Mouse (Mus musculus) fibroblast of lung, adult 2 months (primary cell): ENCODE results near the gene Gm525.
"Not testable (repeated sequence)": the region's sequence is repeated elsewhere in the genome, so short reads cannot be mapped to it uniquely, and the experiment has no call there.

Source experiments
- DNase-seq: peaks from one replicate; pipeline ENCODE4 v3.0.0-alpha.2; 2011; ENCODE audit warnings: low read depth

Gene Gm525

DNA sequence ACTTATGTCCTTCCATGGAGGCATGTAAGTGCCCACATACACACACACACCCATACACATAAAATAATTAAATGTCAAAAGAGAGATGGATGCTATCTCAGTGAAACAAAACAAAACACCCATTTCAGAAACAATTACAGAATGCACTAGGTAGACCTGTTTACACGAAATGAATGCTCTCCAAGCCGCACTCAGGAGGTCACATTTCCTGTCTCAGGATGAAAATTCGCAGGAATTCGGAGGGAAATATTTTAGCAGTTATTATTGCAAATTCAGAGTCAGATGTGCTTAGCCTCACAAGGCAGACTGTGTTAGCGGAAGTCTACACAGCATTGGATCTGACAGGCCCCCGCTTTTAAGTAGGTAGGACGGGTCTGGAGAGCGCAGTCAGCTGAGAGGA is at the start of gene Gm525:
Gene Gm525, plus strand, starts transcription at position 301 of the 400 bp plus-strand sequence.
- DNase-seq, result no peak

DNA sequence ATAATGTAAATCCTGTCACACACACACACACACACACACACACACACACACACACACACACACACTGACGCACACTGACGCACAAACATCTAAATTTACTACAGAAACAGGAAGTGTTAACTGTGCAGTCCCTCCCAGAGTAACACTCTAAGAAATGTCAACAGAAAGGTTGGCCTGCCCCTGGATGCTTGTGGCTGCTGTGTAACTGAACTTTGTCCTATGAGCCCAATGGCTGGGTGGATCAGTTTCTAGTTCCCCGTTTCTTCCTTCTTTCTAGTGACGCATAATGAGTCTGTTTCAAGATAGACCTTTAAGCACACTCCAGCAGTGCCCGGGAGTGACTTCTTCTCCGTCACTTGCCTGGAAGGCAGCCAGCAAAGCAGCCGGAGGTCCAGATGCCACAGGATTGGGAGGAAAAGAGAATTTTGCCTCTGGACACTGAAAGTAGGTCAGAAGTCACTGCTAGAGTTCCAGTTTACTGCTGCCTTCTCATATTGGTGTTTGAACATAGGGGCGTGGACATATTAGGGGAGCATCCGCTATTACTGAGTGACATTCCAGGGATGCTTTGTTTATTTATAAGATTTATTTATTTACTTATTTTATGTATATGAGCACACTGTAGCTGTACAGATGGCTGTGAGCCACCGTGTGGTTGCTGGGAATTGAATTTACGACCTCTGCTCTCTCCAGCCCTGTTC is 49.3 kb upstream of the Gm525 start:
- DNase-seq, result peak; percentile 45

DNA sequence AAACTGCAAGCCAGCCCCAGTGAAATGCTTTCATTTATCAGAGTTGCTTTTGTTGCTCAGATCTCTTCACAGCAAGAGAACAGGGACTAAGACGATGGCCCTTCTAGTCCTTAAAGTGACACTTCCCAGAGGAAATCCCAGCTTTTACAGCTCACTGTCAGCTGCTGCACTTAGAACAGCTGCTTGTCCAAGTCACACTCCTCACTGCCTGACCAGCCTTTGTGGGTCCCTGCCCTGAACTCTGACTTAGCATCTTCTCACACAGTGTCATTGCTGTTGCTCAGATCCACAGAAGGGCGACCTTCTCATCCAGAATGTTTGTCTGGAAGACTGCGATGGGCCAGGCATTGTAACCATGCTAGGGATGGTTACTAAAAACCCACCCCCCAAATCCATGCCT is 48.0 kb upstream of the Gm525 start:
- no peak for DNase-seq

DNA sequence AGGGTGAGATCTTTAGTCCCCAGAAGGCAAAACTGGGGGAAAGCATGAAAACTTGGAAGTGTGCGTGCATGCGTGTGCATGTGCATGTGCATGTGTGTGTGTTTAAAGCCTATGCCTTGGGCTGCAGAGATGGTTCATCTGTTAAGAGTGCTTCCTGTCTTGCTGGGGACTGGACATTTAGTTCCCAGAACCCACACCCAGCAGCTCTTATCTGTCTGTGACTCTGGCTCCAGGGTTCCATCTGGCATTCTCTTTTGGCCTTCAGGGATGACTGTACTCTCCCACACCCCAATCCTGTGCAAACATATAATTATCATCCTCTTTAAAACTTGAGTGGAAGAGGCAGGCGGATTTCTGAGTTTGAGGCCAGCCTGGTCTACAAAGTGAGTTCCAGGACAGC is 47.5 kb upstream of the Gm525 start:
- no peak for DNase-seq

DNA sequence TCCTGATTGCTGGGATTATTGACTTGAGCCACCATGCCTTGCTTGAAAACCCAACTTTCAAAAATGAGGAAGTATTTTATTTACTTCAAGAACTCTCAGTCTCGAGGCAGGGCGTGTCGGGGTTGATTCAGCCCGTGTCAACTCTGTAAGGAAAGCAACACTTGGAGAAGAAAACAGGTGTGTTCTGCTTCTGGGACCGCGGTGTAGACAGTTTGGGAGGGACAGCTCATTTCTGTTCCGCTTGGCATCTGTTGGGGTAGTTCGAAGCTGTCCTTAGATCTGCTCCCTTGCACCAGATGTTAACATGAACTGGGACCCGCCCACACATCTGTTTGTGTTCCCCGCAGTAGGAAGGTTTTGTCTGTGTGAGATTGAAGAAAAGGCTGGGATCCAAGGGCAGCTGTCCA is 45.7 kb upstream of the Gm525 start:
- DNase-seq, result no peak

DNA sequence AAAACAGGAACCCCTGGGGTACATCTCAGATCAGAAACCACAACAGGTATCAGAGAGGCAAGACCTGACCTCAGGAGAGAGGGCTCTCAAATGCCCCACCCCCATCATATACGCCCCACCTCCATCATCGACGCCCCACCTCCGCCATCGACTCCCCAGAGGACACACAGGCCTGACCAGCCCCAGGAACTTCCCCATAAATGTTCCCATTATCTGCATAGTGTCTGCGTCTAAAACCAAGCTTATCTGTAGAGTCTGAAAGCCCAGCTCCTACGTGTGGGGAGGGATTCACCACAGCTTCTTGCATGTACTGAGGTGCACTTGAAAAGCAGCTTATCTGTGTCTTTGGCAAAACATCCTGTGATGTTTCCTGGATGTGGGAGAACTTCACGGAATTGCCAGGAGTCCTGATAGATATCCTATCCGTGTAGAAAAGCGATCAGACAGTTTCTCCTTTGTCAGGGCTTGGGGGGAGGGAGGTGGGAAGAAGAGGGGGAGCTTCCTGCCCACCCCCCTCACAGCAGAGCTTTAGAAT is 44.7 kb upstream of the Gm525 start:
- DNase-seq, result no peak

DNA sequence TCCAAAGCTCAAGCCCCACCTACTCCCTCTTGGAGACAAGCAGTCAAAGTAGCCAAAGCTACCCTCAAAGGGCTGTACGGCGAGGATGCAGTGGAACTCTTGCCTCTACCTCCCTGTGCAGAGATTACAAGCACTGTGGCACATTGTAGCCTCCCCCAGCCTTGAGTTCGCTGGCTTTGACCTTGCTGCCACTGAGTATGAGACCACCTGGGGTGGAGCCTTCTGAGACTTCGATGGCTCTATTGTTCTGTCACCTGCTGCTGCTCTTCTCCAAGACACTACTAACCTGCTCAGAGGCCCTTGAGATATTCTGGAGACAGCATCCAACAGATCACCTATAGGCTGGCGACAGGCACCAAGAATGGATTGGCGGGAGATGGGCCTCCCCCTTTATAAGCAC is 43.1 kb upstream of the Gm525 start:
- no peak for DNase-seq

DNA sequence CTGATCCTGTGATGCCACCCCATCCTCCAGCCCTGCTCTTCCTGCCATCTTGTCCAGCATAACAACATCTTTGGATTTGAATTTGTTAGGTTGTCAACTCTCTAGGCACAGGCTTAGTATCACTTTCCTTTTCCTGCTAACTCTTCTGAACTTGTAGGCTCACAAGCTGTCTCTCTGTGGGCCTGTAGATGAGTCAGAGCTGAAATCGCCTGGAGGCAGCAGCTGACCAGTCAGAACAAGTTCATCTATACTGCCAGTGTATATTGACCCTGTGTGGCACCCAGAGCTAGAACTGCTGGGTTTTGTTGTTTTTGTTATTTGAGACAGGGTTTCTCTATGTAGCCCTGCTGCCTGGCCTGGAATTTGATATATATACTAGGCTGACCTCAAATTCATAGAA is 42.5 kb upstream of the Gm525 start:
- no peak for DNase-seq

DNA sequence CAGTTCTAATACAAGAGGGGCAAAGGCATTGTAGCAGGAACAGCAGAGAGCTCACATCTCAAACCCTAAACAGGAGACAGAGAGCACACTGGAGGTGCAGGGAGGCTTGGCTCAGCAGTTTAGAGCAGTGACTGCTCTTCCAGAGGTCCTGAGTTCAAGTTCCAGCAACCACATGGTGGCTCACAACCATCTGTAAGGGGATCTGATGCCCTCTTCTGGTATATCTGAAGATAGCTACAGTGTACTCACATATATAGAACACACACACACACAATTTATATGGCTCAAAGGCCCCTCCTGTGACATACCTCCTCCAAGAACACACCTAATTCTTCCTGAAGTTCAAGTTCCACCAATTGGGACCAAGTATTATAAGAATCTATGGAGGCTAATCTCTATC is 39.0 kb upstream of the Gm525 start:
- no peak for DNase-seq

DNA sequence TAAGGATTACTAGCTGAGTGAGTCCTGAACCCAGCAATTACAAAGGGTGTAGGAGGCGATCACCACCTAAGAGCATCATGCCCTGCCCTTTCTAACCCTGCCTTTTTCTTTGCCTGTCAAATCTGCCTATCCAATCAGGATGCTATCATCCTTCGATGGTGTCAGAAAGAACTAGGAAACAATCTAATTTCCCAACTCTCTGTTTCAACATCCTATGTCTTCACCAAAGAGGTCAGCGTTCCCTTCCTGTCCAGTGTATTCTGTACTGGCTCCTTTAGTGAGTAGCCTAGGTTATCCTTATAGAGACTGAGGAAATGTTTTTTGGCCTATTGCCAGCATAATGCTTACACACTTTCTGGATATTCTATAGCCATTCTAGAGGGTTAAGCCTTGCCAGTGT is 38.1 kb upstream of the Gm525 start:
- no peak for DNase-seq

DNA sequence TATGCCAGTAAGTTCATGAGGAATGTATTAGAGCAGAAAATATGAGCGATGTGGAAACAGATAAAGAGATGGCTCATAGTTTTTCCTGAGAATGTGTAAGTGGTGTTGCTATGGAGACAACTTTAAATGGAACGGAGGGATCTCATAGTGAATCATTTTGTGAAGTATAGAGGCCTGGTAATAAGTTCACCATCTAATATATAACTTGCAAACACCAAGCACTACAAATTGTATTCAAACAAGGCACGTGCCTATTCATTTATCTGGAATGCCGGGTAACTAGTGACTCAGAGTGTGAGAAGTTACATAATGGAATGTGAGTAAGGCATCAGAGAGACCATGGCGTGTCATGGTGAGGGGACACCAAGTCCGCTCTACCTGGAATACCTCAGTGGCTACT is 35.1 kb upstream of the Gm525 start:
- no peak for DNase-seq

DNA sequence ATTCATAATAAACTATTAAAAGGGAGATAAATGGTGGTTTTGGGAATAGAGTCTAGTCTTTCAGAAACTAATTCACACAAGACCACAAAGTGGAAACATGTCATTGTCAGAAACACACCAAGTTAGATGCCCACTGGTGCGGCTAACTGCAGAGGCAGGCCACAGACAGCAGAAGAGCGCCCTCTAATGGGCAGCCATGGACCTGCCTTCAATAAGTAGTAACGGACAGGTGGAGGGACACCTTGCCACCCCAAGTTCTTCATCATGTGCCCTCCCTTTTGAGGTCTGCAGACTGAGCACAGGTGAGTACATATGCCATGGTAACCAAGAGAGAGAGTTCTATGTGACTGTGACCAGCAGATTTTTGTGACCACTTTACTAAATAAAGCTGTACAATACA is 34.3 kb upstream of the Gm525 start:
- no peak for DNase-seq

DNA sequence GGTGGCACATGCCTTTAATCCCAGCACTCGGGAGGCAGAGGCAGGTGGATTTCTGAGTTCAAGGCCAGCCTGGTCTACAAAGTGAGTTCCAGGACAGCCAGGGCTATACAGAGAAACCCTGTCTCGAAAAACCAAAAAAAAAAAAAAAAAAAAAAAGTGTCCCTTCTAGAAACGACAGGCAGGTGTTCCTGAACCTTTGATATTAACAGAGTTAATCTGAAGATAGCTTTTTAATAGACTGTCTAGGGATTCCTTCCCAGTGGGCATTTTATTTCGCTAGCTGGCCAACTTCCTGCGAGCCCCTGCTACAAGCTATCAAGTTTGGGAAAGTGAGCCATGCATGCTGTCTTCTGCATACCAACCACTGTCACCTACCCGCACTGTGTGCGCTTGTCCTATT is 32.6 kb upstream of the Gm525 start:
- not testable (repeated sequence) for DNase-seq

DNA sequence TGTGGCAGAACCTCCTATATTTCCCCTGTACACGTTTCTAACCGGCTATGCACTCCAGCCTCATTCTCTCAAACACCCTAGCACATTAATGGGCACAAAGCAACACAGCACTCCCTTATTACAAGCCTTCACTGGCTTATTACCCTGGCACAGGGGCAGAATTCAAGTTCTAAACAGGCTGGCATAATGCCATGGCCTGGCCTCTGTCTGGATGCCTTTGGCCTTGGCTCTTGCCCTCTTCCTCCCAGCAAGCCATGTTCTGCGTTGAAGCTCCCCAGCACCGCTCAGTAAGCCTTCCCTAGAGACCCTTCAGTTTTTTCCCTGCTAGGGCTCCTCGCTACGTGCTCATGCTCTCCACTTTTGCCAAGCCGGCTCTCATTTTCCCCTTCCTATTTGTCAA is 30.6 kb upstream of the Gm525 start:
- DNase-seq, result no peak

DNA sequence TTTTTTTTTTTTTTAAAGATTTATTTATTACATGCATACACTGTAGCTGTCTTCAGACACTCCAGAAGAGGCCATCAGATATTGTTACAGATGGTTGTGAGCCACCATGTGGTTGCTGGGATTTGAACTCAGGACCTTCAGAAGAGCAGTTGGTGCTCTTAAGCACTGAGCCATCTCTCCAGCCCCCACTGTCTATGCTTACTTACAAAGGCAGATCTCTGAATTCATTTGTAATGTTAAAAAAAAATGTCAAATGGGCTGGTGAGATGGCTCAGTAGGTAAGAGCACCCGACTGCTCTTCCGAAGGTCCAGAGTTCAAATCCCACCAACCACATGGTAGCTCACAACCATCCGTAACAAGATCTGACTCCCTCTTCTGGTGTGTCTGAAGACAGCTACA is 28.1 kb upstream of the Gm525 start:
- not testable (repeated sequence) for DNase-seq

DNA sequence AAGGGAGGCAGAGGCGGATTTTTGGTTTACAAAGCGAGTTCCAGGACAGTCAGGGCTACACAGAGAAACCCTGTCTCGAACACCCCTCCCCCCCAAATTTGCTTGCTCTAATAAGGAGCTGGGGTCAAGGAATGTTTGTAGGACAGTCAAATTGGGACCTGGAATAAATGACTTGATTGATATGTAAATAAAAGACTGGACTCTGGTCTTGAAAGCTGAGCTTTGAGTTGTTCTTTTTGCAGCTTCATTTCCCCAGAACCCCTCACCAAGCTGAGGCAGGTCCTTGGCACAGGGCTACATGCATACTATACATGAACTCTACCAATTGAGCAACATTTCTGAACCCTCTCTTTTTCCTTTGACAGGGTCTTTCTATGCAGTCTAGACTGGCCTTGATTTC is 27.6 kb upstream of the Gm525 start:
- no peak for DNase-seq

DNA sequence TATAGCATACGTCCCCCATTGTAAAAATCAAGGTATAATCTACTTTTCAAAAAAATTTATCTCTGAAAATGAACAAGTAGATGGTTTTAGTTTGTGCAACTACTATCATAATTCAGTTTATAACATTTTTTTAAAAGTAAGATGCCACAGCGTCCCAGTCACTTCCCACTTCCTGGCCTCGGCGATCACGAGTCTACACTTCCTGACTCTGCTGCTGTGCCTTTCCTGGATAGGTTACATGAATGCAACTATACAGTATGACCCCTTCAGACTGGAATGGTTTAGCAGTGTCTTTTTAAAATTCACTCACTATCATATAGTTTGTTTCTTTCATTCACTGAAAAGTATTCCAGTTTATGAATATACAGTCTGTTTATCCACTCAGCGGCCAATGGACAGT is 21.9 kb upstream of the Gm525 start:
- DNase-seq, result no peak

DNA sequence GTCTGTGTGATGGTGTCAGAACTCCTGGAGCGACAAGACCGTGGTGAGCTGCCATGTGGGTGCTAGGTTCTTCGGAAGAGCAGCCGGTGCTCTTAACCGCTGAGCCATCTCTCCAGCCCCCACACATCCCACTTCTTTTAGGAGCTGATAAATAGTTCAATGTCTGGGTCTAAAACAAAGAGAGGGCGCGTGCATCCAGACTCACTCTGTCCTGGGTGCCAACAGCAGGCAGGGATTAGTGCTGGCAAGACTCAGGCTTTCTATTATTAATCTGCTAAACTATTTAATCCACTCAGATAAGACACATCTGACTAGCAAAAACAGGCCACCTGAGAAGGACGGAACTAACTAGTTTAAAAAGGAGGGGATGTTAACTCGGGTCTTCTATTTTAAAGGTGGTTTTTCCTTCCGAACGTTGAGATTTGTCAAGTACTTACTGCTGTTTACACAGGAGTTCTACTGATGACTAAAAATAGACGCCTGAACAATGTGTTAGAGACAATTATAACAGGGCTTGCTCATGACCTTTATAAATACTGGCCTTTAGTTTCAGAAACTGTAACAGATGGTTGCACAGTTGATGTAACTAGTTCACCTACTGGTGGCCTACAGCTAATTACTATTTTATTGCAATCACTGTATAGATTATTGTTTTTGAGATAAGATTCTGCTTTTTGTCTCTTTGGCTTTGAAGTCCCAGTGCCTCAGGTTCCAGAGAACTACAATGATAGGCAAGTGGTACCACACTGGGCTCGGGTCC is 17.5 kb upstream of the Gm525 start:
- no peak for DNase-seq

DNA sequence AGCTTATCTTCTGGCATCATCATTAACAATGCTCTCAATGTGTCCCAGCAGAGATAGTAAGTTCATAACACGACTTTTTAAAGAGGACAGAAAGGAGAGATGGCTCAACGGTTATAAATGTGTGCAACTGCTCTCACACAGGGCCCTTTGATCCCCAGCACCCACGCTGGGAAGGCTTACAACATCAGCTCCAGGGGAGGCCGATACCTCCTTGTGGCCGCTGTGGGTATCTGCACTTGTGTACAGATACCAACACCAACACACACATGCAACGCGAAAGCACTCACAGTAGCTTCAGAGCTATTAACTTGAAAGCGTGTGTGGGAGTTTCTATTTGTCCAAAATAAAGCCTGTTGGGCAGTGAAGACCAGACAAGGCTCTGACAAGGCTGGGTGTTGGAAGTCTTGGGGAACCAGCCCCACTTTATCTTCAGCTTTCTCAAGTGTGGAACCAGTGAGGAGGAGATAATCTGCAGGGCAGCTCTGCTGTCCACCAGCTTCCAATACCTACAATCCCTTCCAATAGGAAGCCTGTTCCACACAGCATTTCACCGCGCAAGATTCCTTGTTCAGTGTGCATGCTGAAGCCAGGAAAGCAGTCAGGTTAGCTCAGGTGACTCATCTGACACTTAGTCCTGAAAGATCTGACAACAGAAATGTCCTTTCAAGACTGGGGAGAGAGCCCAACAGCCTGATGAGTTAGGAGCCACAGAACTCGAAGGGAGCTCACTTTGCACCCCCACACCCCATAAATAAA is 14.9 kb upstream of the Gm525 start:
- DNase-seq, result no peak

DNA sequence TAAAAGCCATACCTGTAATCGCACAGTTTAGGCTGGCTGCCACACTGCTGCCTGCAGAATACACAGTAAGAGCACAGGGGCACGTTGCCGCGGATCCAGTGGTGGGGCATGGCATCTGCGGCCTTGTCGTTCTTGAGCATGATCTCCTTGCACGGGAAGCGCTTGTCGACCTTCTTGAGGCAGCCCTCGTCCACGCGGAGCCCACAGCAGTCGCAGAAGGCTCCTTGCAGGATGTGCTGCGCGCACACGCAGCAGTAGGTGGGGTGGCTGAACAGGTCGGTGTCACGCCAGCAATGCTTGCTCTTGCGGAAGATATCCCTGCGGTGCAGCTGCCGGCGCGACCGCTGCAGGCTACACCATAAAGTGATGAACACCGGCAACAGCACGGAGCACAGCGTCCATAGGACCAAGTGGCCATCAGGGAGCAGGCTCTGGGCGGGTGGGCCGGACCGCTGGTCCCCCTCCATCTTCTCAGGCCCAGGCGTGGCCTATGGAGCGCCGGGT is 13.7 kb upstream of the Gm525 start:
- no peak for DNase-seq

DNA sequence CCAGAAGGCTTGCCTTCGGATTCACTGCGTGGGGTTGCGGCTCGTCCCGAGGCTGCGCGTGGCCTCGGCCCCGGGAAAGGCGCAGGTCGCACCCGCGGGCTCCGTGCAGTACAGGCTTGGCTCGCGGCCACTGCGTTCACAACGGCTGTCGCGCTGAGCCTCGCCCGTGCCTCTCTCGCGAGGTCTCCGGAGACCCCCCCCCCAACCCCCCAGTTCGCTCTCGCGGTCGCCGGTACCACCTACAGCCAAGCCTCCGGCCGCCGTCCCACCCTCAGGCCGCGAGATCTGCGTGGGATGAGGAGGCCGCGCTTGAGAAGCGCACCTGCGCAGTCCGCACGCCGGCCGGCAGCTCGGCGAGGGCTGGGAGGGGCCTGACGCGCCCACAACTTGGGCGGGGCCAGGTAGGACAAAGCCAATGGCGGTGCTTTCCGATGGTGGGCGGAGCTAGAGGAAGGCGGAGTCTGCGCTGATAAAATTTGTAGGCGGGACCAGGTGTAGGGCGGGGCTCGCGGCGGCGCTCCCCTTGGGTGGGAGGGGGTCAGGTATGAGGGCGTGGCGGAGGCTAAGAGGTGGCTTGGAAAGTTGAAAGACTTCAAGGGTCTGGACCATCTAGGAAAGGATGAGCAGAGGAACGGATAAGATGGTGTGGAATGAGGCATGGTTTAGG is 13.1 kb upstream of the Gm525 start:
- peak; percentile 70 for DNase-seq

DNA sequence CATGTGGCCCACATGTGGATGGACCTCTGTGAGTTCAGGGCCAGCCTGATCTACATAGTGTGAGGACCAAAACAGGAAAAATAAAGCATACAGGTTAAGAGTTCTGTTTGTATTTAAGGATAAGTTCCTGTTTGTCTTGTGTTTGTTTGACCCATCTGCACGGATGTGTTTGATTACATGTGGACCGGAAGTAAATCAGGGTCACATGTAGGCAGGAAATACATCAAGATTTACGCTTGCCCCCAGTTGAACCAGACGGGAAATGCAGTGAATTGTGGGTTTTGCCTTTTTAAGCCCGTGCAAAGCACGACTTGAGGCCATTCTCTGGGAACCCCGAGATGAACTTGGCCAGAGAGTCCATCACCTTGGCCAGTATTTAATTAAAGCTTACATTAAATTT is 12.3 kb upstream of the Gm525 start:
- DNase-seq, result no peak
